Mouse (Mus musculus) layer of hippocampus, adult 8-10 months (tissue): ENCODE measurements at regions not wholly inside any gene's neighbourhood (a gene's known extent, or its start where the extent isn't known, plus 50 kb on each side); places are given as distances from the start of the nearest gene placed in this dataset.

Experiments
- DNase-seq, 2 experiments: peaks; one replicate each; pipeline ENCODE4 v3.0.0; 2022; ENCODE audit warnings: low spot score in 2 of 2

DNA sequence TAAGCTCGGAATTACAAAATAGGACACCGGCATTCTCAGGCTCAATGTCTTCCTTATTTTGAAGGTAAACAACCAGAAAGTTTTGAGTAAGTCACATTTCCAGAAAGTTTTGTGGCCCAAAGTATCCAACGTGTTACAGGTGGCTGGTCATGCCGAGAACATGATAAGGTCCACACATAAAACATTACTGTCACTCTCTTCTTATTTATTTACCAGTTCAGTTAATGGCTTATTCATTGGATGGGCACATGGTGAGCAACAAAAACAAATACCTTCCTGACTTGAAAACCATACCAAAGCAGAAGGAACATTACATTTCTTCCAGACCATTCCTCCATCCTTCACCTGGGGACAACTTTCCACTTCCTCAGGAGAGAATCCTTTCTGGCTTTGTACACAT lies 345.5 kb upstream of the Arid1b start:
- no peak for DNase-seq

DNA sequence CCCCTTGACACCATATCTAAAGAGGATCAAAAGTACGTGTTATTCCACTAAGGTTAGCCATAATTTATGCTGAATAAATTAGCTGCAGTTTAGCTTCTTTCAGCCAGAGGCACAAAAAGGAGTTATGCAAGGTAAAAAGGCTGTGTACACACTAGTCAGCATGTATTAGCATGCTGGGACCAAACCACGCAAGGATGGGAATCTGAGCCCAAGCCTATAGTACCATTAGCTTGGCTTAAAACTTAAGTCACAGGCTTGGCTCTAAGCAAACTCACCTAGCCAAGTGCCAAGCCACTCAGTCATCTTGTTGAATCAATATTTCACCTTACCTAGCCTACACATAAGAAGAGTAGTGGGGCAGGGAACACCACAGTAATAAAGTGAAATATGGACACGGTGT lies 339.9 kb upstream of the Arid1b start:
- no peak for DNase-seq

DNA sequence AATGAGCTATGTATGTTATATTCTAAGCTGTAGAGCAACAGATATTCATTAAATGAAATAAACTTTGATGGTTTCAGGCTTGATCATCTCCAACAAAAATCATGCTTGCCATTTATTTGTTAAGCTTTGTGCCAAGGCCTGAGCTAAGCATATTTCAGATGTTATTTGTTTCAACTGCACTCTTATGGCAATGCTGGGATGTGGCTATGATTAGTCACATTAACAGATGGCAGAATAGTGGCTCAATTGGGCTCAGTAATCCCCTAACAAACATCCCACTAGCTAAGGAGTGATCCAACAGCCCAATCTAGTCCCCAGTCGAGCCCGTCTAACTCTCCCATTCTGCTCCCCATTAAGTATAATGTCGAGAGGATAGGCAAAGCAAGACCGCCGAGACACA lies 332.1 kb upstream of the Arid1b start:
- DNase-seq: peak; percentile 15 to 25

DNA sequence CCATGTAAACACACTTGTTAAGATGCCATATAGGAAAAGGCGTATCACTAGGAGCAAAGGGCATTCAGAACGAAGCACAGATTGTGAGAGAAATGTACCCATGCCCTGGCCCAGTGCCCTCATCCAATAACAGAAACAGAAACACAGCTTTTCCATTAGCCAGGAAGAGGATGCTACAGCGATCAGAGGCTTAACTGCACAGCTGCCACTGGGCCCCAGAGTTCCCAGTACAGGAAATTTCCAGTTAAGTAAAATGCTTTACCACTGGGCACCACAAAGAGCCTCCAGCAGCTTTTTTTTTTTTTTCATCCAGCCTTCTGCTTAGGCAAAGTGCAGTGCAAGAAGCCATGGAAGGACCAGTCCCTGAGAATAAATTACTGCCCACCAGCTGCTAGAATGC lies 325.6 kb upstream of the Arid1b start:
- DNase-seq: no peak

DNA sequence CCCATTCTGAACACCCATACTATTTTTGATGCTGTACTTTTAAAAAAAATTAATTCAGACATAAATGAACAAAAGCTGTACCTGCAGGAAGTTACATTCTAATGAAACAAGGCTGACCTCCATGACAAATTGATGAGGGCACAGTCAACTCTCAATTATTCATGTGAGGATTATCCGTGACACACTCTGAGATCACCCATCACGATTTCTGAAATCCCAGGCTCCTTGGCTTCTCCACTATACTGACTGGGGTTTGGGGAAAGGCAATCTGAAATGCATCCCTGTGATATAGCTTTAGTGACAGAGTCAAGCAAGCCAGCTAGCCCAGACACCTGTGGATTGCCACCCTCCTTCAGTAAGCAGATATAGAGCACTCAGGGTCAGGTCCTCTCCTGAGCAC lies 320.9 kb upstream of the Arid1b start:
- no peak for DNase-seq

DNA sequence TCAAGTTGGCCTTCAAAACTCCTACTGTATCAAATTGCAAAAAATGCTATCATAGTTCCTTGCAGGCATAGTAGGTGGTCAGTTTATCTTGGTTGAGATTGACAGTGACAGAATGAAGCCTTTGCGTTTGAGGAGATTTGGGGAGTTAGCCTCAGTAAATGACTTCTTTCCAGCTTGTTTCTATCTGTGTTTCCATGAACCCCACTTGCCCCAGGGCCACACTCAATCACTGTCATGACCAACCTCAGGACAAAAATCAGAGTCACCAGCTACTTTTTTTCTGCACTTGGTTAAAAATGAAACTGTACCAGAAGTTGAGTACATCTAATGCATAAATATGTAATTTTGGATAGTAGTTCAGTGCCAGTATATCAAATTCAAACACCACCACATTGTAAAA lies 287.7 kb upstream of the Arid1b start:
- DNase-seq: no peak

DNA sequence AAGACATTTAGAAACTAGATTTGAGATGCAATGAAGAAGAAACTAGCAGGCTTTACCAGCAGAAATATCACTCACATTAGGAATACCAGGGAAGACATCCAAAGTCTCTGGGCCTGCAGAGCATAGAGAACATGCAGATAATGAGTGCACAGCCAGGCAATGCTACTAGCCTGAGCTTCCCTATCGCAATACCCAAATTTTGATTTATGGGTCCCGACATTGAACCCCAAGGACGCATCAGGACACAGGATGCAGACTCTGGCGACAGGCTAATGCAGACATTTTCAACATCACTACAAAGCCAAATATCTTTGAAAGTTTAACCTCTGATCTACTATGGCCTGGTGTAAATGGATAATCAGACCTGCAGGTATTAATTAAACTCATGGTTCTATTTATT lies 273.1 kb upstream of the Arid1b start:
- DNase-seq: no peak

DNA sequence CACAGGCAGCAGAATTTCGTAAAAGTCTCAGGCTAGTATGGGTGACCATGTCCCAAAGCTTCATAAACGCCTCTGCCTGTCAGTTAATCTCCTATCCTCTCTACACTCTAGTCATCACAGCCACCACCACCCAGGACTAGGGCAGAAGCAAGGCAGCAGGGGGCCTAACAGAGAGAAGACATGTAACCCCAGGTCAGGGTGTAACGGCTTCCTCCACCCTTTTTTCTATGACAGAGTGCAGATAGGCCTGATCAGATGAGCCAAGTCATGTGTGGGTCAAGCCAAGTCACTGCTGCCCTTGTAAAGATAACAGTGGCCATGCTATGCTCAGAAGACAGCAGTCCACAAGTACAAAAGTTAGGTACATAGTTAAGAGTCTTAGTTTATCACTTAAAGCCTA lies 270.1 kb upstream of the Arid1b start:
- no peak for DNase-seq

DNA sequence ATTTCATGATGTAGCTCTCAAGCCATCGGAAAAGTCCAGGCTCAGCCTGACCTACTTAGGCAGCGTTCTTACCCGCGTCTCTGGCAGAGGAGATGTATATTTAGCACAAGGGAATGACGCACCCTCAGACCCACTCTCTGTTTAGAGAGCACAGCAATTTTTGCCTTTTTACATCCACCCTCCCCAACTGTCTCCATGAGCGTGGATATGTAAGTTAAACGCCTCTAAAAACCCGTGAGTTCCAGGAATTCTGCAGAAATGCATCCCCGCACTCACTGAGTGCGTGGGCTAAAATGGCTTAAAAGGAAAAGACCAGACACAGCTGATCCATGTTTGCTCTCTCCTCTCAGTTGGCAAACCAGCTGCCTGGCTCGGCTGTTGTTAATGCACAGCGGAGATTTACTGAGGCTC lies 267.8 kb upstream of the Arid1b start:
- DNase-seq: peak; percentile 32 to 44

DNA sequence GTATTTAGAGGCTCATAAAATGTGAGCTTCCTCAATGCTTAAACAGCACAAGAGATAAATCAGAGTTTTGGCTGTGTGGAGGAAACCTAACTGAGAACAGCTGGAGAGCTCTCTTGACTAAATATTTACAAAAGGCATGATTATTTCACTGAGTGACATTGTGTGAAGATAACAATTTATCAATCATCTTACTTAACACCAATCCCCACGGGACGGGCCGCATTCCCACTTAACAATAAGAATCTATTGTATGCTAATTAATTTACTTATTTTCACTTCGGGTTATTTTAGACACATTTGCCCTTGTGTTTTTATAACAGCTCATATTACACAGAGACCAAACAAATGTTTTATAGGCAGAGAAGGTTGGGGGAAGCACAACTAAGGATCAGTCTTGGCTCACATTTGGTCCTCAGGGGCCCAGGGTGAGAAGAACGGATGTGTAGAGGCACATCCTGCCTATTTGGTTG lies 259.7 kb upstream of the Arid1b start:
- DNase-seq: no peak

DNA sequence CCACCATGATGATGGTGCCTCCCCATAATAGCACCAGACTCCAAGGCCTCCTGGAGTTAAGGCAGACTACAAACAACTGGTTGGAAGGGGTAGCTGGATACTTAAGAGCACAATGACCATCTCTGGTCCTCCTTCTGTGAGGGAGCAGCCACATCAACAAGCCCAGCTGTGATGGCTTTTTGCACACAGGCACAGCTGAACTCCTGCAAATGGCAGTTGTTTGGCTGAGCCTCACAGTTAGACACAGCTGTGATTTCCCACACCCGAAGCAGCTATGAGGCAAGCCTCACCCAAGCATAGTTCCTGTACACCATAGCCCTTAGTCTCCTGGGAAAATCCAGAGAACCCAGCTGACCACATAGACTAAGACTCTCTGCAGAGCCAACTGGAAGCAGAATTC lies 258.9 kb upstream of the Arid1b start:
- DNase-seq: no peak

DNA sequence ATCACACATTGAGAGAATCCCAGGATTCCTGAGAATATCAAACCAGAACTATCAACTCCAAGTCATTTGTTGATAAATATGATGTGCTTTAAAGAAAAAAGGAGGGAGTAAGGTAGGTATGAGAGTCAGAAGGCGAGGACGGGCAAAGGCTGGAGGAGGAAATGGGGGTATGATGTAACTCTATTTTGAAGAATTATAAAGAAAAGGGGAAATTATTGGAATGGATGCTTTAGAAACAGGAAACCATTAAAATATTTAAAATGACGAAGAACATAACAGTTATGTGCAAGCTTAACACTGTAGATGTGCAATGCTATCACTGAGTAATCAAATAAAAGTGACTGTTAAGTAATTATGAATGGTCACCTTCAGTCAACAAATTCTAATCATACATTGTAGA lies 257.4 kb upstream of the Arid1b start:
- no peak for DNase-seq

DNA sequence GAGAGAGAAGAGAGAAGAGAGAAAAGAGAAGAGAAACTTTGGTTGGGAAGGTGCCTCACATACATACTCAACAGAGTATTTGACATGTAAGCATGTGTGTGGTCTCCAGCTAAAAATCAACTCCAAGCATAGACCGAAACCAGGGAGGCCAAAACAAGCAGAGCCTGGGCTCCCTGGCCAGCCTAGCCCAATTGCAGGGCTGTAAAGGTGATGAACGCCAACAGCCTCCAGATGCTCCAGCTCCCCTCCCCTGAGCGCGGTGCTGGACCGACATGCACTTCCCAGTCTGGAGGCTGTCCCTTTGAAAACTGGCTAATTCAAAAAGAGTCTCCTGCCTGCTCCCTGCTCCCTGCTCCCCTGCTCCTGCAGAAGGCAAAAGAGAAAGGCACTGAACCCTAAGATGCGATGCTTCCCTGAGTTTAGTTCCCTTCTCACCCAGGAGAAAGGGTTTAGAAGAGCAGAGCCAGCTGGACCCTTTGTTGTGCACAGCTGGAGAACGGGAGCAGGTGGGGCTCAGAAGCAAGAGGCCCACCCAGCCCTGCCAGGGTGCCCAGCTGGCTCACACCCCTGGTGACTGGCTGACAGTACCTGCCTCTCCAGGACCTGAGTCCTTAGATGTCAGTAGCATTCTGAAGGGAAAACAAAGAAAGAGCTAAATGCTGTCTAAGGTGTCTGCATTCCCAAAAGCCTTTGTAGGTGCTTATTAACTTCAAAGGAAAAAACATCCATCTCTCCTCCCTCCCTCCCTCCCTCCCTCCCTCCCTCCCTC lies 255.2 kb upstream of the Arid1b start:
- no peak for DNase-seq

DNA sequence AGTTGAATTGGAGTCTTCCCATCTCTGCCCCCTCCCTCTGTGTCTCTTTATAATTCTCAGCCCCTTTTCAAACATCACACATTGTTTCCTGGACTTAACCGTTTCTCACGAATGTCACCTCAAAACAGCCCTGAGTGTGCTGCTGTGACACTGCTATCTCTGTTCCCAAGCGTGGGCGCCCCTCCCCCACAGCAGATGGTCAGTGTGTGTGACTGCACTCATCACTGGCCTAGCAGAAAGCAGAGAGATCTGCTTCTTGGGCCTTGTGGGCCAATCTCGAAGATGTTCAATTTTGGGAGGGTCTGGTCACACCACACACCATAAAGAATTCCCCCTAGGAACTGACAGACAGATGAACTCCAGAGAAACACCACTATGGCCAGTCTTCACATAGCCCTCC lies 253.3 kb upstream of the Arid1b start:
- DNase-seq: peak; percentile 13 to 17

DNA sequence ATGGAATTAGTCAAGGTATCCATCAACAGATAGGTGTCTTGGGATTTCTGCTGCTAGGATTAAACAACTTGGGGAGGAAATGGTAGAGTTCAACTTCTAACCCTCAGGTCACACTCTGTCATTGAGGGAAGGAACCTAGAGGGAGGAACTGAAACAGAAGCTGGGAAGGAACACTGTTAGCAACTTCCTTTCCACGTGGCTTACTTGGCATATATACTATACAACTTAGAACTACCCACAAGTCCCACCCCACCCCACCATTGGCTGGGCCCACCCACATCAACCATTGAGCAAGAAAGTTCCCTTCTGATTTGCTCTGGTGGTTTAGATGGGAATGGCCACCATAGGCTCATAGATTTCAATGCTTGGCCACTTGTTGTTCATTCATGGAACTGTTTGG lies 251.8 kb upstream of the Arid1b start:
- DNase-seq: no peak

DNA sequence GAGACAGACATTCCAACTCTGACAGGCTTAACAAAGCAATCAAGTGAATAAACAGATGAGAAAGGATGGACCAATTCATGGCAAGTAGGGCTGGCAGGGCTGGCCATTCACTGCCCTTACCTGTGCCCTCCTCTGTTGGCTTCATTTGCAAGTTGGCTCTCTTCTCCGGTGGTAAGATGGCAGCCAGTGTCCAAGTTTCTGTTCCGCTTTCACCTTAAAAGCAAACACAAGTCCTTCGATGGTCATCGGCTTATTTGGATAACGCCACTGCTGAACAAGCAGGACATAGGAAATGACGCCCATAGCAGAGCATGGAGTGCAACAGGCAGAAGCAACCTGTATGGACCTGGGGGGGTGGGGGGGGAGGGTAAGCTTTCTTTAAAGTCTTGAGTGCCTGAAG lies 231.2 kb upstream of the Arid1b start:
- no peak for DNase-seq

DNA sequence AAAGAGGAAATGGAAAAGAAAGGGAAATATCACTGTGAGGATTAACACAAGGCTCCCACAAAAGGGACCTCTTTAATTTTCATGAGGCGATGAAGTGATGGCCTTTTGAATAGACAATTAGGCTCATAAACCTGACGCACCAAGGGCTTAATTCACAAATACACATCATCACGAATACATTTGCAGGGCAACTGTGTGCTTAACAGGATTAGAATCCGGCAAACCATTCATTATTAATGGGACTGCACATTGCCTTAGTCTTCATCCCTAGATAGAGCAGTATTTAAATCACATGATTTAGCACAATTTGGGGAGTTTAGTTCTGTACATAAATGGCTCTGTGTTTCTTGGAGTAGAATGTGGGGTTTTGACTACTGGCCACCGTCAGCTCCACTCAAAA lies 228.4 kb upstream of the Arid1b start:
- DNase-seq: no peak

DNA sequence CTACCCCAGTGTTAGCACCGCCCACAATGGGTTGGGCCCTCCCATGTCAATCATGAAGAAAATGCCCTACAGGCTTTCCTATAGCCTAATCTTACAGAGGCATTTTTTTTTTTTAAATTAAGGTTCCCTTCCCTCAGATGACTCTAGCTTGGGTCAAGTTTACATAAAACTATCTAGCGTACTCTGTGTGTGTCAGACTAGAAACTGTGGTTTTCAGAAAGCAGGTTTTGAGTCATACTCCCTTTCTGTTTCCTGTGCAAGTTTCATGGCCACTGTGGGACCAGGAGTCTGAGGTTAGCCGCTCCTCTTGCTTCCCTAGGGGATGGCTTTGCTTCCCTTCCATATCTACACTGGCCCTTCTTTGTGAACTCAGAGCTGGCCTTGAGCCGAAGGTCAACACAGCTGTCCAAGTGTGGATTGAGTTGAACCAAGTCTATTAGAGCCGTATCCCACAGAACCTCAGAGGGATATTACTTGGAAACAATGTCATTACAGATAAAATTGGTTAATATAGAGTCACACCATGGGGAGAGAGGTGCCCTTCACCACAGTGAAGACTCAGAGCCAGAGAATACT lies 226.1 kb upstream of the Arid1b start:
- no peak for DNase-seq

DNA sequence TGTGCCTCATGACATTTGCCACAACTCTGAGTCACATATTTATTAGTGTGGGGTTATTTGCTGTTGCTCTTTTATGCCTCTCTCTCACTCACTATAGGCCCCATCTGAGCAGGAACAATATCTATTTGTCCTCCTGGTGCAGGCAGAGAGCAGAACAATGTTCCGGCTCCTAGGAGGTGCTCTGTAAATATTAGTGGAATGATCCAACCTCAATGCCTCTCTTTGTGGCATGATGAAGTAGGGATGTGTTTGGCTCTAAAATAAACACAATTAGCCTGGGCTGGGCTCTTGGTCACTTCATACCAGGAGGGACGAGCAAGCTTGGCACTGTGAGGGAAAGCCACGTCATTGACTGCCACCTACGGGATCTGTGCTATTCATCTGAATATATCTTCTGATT lies 224.8 kb upstream of the Arid1b start:
- DNase-seq: no peak

DNA sequence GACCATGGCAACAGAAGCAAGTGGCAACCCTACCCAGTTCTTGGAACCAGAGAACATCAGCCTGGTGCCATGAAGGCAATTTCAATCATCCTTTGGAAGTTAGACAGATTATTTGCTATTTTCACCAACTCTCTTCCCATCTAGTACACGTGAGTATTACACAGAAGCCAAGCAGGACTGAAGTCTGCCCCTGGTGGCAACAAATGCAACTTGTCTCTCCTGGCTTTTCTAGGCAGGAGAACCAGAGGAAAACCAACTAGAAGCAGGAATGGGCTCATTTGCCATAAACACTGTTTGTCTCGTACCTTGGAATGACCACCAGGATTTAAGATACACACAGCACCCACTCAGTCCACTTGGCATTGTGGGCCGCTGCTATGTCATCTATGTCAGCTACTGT lies 224.1 kb upstream of the Arid1b start:
- no peak for DNase-seq

DNA sequence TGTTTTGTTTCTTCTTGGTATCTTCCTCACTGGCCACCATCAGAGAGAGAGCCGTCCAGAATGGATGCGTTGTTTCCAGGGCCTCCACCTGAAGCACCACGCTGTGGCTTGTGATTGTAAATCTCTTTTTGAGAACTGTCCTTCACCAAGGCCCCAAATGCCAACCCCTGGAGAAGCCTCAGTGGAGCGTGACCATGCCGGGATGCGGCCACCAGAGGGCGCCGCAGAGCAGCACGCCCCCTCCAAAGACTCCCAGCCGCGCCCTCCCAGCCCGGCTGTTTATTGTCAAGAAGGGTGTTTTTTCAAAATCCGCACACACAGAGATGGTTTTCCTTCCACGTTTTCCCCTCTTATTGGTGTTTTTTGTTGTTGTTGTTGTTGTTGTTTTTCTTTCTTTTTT lies 216.0 kb upstream of the Arid1b start:
- DNase-seq: peak; percentile 16 to 64

DNA sequence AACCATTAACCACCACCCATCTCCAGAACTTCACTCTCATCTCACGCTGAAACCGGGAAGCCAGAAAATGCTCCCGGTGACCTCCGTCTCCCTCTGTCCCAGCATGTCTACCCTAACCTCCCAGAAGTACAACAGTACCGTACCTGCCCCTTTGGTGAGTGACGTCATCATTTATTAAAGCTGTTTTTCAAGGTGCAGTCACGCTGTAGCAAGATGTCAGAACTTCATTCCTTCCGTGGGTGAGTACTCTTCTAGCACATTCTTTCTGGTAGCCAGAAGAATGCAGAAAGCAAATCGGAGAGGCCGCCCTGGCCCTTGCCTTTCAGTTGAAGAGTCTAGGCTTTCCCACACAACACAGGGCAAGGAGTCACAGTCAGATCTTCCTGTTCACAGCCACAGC lies 215.1 kb upstream of the Arid1b start:
- DNase-seq: no peak

DNA sequence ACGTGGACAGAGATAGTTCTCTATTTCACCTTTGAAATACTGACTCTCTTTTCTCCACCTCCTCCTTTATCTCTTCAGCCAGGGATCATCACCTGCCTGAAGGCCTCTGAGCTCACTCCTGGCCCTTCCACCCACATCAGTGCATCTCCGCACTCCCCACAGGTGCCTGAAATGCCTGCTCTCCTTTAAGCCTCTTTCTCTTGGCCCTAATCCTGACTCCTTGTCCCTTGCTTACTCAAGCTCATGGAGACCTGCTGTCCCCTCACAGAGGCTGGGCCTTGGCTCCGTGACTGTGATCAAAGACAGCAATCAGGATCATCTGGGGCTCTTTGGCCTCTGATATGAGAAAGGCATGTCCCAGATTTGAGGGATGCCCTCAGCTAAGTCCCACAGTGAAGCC lies 212.5 kb upstream of the Arid1b start:
- no peak for DNase-seq

DNA sequence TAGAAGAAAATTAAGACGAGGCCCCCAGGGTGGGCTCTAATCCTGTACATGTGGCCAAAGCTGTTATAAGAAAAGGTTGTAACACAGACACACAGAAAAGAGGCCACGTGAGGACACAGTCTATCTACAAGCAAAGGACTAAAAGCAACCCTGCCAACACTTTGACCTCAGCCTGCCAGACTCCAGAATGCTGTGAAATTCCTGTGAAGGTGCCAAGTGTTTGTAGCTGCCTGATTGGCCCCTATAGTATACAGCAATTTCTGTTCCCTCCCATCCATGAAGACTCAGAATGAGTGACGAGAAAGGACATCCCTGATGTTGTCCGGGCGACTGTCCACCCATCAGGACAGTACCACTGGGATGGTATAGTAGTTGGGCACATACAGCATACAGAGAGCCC lies 209.8 kb upstream of the Arid1b start:
- no peak for DNase-seq
